Mouse (Mus musculus): Measurements from ENCODE around the gene Bend7. TPM values are rescaled to one million over a fixed set of nuclear protein-coding genes. Genes with fewer than 3 reads are reported as not detected.

The Bend7 gene
- polyA plus RNA-seq, 1 experiment from 2014 or later: 6.2 TPM

DNA sequence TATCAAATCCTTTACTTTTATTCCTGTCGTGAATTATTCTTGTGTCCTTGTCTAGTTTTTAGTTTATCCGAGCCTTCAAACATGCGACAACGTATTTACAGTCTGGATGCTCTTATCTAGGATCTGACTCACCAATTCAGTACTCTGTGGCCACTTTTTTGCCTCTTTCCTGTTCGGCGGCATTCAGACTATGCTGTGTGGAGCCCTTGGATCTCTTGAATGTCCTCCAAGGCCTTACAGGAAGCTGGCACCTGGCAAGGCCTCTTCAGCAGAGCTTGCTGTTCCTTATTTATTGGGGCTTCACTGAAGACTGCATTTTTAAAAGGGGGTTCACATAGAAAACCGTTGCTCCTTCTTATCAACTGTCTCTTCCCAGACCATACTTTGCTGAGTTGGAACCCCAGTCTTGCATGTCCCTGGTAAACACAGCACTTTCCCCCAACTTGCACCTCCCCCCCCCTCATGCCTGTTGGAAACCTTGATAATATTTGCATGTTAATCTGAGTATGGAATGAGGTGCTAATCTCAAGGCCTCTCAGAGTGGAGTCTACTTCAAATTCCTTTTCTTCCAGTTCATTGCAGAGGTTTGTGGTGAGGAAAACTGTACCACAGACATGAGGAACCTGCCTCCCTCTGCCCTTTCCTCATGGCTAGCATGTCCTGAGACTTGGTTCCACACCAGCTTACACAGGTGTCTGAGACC lies 18.6 kb downstream of the Bend7 start:
- peak overlapping the region; percentile 35 for H3K27ac ChIP-seq (ENCODE audit: low read length)
- H3K9ac ChIP-seq (replicated peaks; ENCODE audit: low read length): no peak overlapping the region
- 76% methylated on average over 7 of the region's 7 CpGs for WGBS
- H3K36me3 ChIP-seq (ENCODE audit: insufficient read depth, low read length): no peaks in the 10 kb centered on the region
- H3K27me3 ChIP-seq (ENCODE audit: insufficient read depth, low read length): no peaks in the 10 kb centered on the region
- no peak overlapping the region for H3K4me3 ChIP-seq (ENCODE audit: low read length)
- H3K4me2 ChIP-seq (replicated peaks; ENCODE audit: low read depth, low read length): no peak overlapping the region
- no peaks in the 10 kb centered on the region for H3K9me3 ChIP-seq (ENCODE audit: low read length)
- 0 out of 2 replicates have a peak, but pooled peaks cover 5% of the 10 kb centered on the region for H3K4me1 ChIP-seq (ENCODE audit: insufficient read depth, low read length)
- ATAC-seq (ENCODE audit: low FRiP score, low TSS enrichment): no peak

DNA sequence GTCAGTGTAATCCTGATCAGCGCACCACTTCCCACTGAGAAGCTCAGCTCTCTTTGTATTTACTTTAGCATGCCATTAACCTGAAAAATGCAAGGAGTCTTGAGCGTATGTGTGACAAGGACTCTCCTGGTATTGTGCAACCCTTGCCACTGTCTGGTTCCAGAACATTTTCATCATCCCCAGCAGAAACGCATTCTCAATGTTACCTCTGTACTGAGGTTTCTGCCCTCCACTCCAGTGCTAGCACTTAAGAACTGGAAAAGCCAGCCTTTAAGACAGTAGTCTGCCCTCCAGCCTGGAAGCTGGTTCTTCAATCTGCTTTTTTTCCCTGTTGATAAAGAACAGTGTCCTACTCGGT lies 19.1 kb downstream of the Bend7 start:
- Histone ChIP-seq H3K36me3 (ENCODE audit: insufficient read depth, low read length) (no peaks in the 10 kb centered on the region), H3K4me2 (replicated peaks; ENCODE audit: low read depth, low read length) (no peak overlapping the region), H3K4me1 (ENCODE audit: insufficient read depth, low read length) (0 out of 2 replicates have a peak, but pooled peaks cover 5% of the 10 kb centered on the region), H3K27ac (ENCODE audit: low read length) (peak overlapping the region; percentile 35), H3K4me3 (ENCODE audit: low read length) (no peak overlapping the region), H3K9ac (replicated peaks; ENCODE audit: low read length) (no peak overlapping the region), H3K27me3 (ENCODE audit: insufficient read depth, low read length) (no peaks in the 10 kb centered on the region), H3K9me3 (ENCODE audit: low read length) (no peaks in the 10 kb centered on the region)
- WGBS: 70% methylated on average over 4 of the region's 4 CpGs
- no peak for ATAC-seq (ENCODE audit: low FRiP score, low TSS enrichment)

- H3K27ac ChIP-seq (ENCODE audit: low read length): no peak overlapping the region
- ATAC-seq (ENCODE audit: low FRiP score, low TSS enrichment): no peak
- H3K4me3 ChIP-seq (ENCODE audit: low read length): no peak overlapping the region
- no peaks in the 10 kb centered on the region for H3K9me3 ChIP-seq (ENCODE audit: low read length)
- H3K36me3 ChIP-seq (ENCODE audit: insufficient read depth, low read length): no peaks in the 10 kb centered on the region
- no peak overlapping the region for H3K9ac ChIP-seq (replicated peaks; ENCODE audit: low read length)
- no peaks in the 10 kb centered on the region for H3K27me3 ChIP-seq (ENCODE audit: insufficient read depth, low read length)
- 81% methylated on average over 6 of the region's 6 CpGs for WGBS
- no peak overlapping the region for H3K4me2 ChIP-seq (replicated peaks; ENCODE audit: low read depth, low read length)
- H3K4me1 ChIP-seq (ENCODE audit: insufficient read depth, low read length): no peaks in the 10 kb centered on the region
Measured at GRCm38 (mm10) chr2:4751918-4752317, 34.3 kb downstream of the Bend7 start.

- H3K36me3 ChIP-seq (ENCODE audit: insufficient read depth, low read length): no peaks in the 10 kb centered on the region
- H3K27ac ChIP-seq (ENCODE audit: low read length): no peak overlapping the region
- H3K9ac ChIP-seq (replicated peaks; ENCODE audit: low read length): no peak overlapping the region
- H3K4me3 ChIP-seq (ENCODE audit: low read length): no peak overlapping the region
- no peaks in the 10 kb centered on the region for H3K9me3 ChIP-seq (ENCODE audit: low read length)
- H3K4me1 ChIP-seq (ENCODE audit: insufficient read depth, low read length): no peaks in the 10 kb centered on the region
- no peak; the same call in 1 of the 2 replicates for ATAC-seq (ENCODE audit: low FRiP score, low TSS enrichment)
- WGBS: 57% methylated on average over 8 of the region's 8 CpGs
- H3K4me2 ChIP-seq (replicated peaks; ENCODE audit: low read depth, low read length): no peak overlapping the region
- no peaks in the 10 kb centered on the region for H3K27me3 ChIP-seq (ENCODE audit: insufficient read depth, low read length)
Measured at GRCm38 (mm10) chr2:4755716-4756115, 38.1 kb downstream of the Bend7 start.

DNA sequence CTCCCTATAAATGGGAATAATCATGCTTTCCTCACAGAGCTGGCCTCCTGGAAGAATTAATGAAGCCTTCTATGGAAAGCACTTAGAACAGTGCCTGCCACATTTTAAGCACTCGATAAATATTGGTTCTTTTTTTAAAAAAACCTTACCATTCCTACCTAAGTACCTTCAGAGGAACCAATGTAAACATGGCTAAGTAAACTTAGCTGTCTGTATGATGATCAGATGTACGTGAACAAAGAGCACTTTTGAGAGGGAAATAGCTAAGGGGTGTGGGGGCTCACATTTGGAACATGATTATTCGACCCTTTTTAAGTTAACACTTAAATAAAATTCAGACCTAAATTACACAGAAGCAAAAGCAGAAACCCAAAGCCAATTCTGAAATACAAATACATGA lies 39.6 kb downstream of the Bend7 start:
- ATAC-seq (ENCODE audit: low FRiP score, low TSS enrichment): no peak
- Histone ChIP-seq H3K36me3 (ENCODE audit: insufficient read depth, low read length) (no peaks in the 10 kb centered on the region), H3K9ac (replicated peaks; ENCODE audit: low read length) (no peak overlapping the region), H3K27me3 (ENCODE audit: insufficient read depth, low read length) (no peaks in the 10 kb centered on the region), H3K4me3 (ENCODE audit: low read length) (no peak overlapping the region), H3K27ac (ENCODE audit: low read length) (no peak overlapping the region), H3K4me2 (replicated peaks; ENCODE audit: low read depth, low read length) (no peak overlapping the region), H3K9me3 (ENCODE audit: low read length) (no peaks in the 10 kb centered on the region), H3K4me1 (ENCODE audit: insufficient read depth, low read length) (no peaks in the 10 kb centered on the region)
- WGBS: 80% methylated on average over 3 of the region's 3 CpGs

GRCm38 (mm10) chr2:4760741-4761140 lies 43.1 kb downstream of the Bend7 start:
- Histone ChIP-seq H3K9ac (replicated peaks; ENCODE audit: low read length) (no peak overlapping the region), H3K27ac (ENCODE audit: low read length) (no peak overlapping the region), H3K27me3 (ENCODE audit: insufficient read depth, low read length) (no peaks in the 10 kb centered on the region), H3K4me2 (replicated peaks; ENCODE audit: low read depth, low read length) (no peak overlapping the region), H3K9me3 (ENCODE audit: low read length) (no peaks in the 10 kb centered on the region), H3K36me3 (ENCODE audit: insufficient read depth, low read length) (no peaks in the 10 kb centered on the region), H3K4me3 (ENCODE audit: low read length) (no peak overlapping the region), H3K4me1 (ENCODE audit: insufficient read depth, low read length) (no peaks in the 10 kb centered on the region)
- WGBS: 74% methylated on average over 5 of the region's 5 CpGs
- ATAC-seq (ENCODE audit: low FRiP score, low TSS enrichment): no peak

- WGBS: 78% methylated on average over 5 of the region's 5 CpGs
- no peak for ATAC-seq (ENCODE audit: low FRiP score, low TSS enrichment)
- Histone ChIP-seq H3K27ac (ENCODE audit: low read length) (no peak overlapping the region), H3K4me2 (replicated peaks; ENCODE audit: low read depth, low read length) (no peak overlapping the region), H3K4me1 (ENCODE audit: insufficient read depth, low read length) (no peaks in the 10 kb centered on the region), H3K27me3 (ENCODE audit: insufficient read depth, low read length) (no peaks in the 10 kb centered on the region), H3K36me3 (ENCODE audit: insufficient read depth, low read length) (no peaks in the 10 kb centered on the region), H3K9me3 (ENCODE audit: low read length) (no peaks in the 10 kb centered on the region), H3K9ac (replicated peaks; ENCODE audit: low read length) (no peak overlapping the region), H3K4me3 (ENCODE audit: low read length) (no peak overlapping the region)
Measured at GRCm38 (mm10) chr2:4761906-4762305, 44.3 kb downstream of the Bend7 start.

DNA sequence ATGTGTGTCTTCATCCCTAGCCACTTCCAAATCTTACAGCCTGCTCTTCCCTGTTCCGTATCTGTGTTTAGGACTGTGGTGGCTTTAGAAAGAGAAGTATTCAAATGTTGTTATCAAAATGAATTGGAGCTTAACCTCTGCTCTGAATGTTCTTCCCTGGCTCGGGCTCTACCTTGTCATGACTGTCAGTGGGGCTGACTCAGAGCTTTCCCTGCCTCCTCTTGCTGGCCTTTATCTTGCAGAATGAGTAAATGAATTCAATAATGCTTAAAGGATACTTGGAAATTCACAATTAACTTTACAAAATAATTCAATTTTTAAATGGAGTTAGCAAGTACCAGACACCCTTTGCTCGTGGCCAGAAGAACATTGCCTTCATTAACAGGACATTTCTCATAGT lies 46.4 kb downstream of the Bend7 start:
- Histone ChIP-seq H3K9ac (replicated peaks; ENCODE audit: low read length) (no peak overlapping the region), H3K36me3 (ENCODE audit: insufficient read depth, low read length) (no peaks in the 10 kb centered on the region), H3K4me3 (ENCODE audit: low read length) (no peak overlapping the region), H3K27me3 (ENCODE audit: insufficient read depth, low read length) (no peaks in the 10 kb centered on the region), H3K27ac (ENCODE audit: low read length) (no peak overlapping the region), H3K4me2 (replicated peaks; ENCODE audit: low read depth, low read length) (no peak overlapping the region), H3K9me3 (ENCODE audit: low read length) (no peaks in the 10 kb centered on the region), H3K4me1 (ENCODE audit: insufficient read depth, low read length) (no peaks in the 10 kb centered on the region)
- 83% methylated on average over 3 of the region's 3 CpGs for WGBS
- no peak for ATAC-seq (ENCODE audit: low FRiP score, low TSS enrichment)

DNA sequence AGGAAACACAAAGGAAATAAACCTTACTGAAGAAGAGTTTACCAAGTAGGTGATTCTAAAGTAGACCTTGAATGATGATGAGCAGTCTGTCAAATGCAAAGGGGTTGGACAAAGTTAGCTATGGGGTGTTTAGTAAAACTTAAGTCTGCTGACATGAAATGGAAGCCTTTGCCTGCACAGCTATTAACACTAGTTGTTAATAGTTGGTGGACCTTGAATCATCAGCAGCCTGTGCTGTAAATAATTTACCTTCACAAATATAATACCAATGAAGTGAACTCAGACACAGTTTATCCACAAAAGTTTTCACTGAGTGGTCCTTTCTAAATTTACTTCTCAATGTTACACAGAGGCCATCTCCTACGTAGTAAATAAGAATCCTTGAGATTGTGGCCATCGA lies 52.7 kb downstream of the Bend7 start:
- no peaks in the 10 kb centered on the region for H3K4me1 ChIP-seq (ENCODE audit: insufficient read depth, low read length)
- WGBS: 89% methylated on average over 2 of the region's 2 CpGs
- H3K4me3 ChIP-seq (ENCODE audit: low read length): no peak overlapping the region
- no peaks in the 10 kb centered on the region for H3K9me3 ChIP-seq (ENCODE audit: low read length)
- no peak overlapping the region for H3K27ac ChIP-seq (ENCODE audit: low read length)
- no peaks in the 10 kb centered on the region for H3K36me3 ChIP-seq (ENCODE audit: insufficient read depth, low read length)
- no peak overlapping the region for H3K9ac ChIP-seq (replicated peaks; ENCODE audit: low read length)
- H3K27me3 ChIP-seq (ENCODE audit: insufficient read depth, low read length): no peaks in the 10 kb centered on the region
- ATAC-seq (ENCODE audit: low FRiP score, low TSS enrichment): no peak
- no peak overlapping the region for H3K4me2 ChIP-seq (replicated peaks; ENCODE audit: low read depth, low read length)

DNA sequence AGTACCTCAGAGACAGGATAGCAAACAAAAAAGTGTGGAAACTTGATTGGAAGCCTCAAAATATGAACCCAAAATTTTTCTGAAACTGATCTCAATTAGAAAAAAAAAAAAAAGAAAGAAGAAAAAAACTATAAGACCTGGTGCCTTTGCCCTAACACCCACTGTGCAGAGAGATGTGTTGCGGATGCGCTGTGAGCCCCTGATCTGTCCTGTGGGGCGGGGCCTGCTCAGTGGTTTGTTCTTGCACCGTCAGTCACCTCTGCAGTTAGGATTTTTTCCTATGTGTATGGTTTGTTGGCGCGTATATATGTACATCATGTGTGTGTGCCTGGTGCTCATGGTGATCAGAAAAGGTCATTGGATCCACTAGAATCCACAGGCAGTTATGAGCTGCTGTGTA lies 56.3 kb downstream of the Bend7 start:
- H3K36me3 ChIP-seq (ENCODE audit: insufficient read depth, low read length): no peaks in the 10 kb centered on the region
- no peak overlapping the region for H3K9ac ChIP-seq (replicated peaks; ENCODE audit: low read length)
- ATAC-seq (ENCODE audit: low FRiP score, low TSS enrichment): no peak
- H3K4me1 ChIP-seq (ENCODE audit: insufficient read depth, low read length): no peaks in the 10 kb centered on the region
- no peaks in the 10 kb centered on the region for H3K9me3 ChIP-seq (ENCODE audit: low read length)
- H3K4me2 ChIP-seq (replicated peaks; ENCODE audit: low read depth, low read length): no peak overlapping the region
- 95% methylated on average over 6 of the region's 6 CpGs for WGBS
- H3K27me3 ChIP-seq (ENCODE audit: insufficient read depth, low read length): no peaks in the 10 kb centered on the region
- no peak overlapping the region for H3K27ac ChIP-seq (ENCODE audit: low read length)
- no peak overlapping the region for H3K4me3 ChIP-seq (ENCODE audit: low read length)

Measured in kidney, embryonic 16.5 days (tissue).